Mouse (Mus musculus) spleen, postnatal 10 days (tissue): ENCODE results near the gene Hmox2.
"Not testable (repeated sequence)": the region's sequence is repeated elsewhere in the genome, so short reads cannot be mapped to it uniquely, and the experiment has no call there.

Experiments
- DNase-seq, 2 experiments: peaks; one replicate each; pipeline ENCODE4 v3.0.0; 2021 to 2022; ENCODE audit warnings: low spot score in 2 of 2

The Hmox2 gene

GRCm38 (mm10) chr16:4725780-4726527 is at the start of gene Hmox2:
Gene Hmox2 (plus strand): TSS chr16:4726361.
- peak; percentile 98 to 99 for DNase-seq

GRCm38 (mm10) chr16:4676836-4677235 is 49.3 kb upstream of the Hmox2 start:
- no peak for DNase-seq

DNA sequence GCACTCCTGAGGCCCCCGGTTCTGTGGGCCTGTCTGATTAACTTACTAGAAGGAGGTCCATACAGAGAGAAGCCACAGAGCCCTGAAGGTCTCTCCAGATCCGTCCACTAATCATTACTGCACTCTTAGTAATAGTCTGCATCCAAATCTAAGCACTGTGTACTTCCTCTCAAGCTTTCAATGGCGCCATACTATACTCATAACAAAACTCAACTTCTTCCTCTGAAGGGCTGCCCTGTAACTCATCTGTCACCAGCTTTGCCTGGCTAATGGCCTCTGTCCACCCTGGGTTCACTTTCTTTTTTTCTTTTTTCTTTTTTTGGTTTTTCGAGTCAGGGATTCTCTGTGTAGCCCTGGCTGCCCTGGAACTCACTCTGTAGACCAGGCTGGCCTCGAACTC is 48.1 kb upstream of the Hmox2 start:
- DNase-seq = no peak

- peak; percentile 81 to 95 for DNase-seq
Observed at GRCm38 (mm10) chr16:4679121-4680018, 46.8 kb upstream of the Hmox2 start, which contains the start of gene Coro7. Gene Coro7 (minus strand): TSS chr16:4679777.

- not testable (repeated sequence) for DNase-seq
Observed at GRCm38 (mm10) chr16:4680922-4681455, 45.2 kb upstream of the Hmox2 start.

- DNase-seq = no peak
Observed at GRCm38 (mm10) chr16:4682628-4683179, 43.5 kb upstream of the Hmox2 start.

DNA sequence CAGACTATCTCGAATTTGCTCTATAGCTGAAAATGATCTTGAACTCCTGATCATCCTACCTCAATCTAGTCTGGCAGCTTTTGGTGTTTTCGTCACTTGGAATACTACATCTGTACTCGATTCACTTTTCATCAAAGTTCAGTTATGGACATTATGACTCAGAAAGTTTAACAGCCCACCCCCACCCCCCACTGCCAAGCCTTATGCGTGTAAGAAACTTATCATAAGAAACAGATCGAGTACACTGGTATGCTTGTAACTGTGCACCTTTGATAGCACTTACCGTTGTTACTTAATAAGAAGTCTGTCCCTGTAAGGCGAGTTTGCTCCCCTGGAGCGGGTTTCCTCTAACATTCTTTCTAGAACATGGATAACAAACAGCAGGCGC is 43.0 kb upstream of the Hmox2 start:
- no peak for DNase-seq

- DNase-seq = peak; percentile 97 to 99
Observed at GRCm38 (mm10) chr16:4683581-4684456, 42.3 kb upstream of the Hmox2 start.

DNA sequence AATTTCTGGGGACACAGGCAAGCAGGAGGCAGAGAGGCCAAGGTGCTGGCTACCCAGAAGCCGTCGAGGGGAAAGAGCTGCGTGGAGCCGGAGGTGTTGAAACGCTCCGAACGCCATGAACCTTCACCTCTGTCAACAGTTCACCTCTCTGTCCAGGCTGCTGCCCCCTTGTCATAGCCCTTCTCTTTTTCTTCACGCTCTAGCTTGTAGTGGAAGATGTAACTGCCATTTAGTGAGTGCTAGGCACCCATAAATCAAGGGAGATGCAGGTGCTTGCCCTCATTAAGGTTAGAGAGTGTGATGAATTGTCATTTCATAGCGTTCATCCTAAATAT is 41.7 kb upstream of the Hmox2 start:
- DNase-seq = no peak

DNA sequence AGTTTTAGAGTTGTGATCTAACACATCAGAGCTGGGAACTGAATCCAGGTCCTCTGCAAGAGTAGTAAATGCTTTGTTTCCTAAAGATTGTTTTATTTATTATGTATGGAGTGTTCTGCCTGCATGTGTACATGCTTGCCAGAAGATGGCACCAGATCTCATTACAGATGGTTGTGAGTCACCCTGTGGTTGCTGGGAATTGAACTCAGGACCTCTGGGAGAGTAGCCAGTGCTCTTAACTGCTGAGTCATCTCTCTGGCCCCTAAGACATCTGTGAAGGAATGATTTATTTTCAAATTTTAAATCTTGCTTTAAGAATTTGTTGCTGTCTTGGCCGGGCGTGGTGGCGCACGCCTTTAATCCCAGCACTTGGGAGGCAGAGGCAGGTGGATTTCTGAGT is 36.8 kb upstream of the Hmox2 start:
- DNase-seq = not testable (repeated sequence)

GRCm38 (mm10) chr16:4701211-4701610 is 24.9 kb upstream of the Hmox2 start:
- no peak for DNase-seq

DNA sequence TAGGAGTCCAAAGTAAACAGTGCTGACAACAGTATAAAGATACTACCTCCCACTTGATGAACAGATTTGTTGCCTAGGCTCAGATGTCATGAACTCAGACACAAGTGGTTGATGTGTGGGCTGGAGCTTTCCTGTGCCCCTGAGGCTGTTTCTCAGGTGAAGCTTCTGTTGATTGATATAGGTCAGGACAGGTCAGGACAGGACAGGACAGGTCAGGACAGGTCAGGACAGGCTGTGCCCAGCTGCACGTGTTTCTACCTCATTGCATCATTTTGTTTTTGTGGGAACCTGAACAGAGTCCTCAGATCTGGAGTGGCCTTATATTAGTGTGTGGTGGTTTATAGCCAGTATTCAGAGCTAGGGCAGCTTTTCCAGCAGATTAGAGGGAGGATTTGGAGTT is 23.5 kb upstream of the Hmox2 start:
- DNase-seq = no peak

GRCm38 (mm10) chr16:4705541-4705940 is 20.6 kb upstream of the Hmox2 start:
- no peak for DNase-seq

GRCm38 (mm10) chr16:4711173-4711572 is 15.0 kb upstream of the Hmox2 start:
- no peak for DNase-seq

DNA sequence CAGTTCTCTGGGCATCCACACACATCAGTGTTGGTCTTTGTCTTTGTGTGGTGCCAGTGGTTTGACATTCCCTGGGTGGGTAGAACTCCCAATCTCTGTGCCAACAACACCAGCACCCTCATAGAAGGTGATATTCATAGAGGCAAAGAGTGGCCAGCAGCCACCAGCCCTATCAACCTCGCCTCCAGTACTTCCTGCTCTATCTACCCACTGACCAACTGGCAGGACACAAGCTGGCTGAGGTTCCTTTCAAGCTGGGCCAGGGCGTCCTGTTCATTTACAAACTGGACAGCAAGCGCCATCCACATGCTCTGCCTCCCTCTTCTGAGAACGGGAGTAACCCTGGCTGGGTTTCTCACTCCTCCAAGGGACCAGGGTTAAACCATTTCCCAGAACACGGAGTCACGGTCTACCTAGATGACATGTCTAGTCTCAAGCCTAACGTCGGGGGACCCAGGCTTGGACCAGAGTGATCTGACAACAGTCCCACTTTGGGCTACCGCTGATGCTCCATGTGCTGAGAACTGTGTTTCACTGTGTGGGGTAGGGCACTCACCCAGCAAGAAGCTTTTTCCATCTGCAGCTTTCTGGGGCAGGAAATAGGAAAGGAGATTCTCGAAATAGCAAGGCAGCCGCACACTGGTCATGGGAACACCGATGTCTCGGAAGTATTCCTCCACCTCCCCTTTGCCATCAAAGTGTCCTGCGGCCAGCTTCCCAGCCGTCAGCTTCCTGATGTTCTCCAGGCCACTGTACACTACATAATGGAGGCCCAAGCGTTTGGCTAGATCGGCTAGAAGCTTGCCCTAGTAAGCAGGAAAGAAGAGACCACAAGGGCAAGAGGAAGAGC is 12.1 kb upstream of the Hmox2 start:
- DNase-seq = no peak

DNA sequence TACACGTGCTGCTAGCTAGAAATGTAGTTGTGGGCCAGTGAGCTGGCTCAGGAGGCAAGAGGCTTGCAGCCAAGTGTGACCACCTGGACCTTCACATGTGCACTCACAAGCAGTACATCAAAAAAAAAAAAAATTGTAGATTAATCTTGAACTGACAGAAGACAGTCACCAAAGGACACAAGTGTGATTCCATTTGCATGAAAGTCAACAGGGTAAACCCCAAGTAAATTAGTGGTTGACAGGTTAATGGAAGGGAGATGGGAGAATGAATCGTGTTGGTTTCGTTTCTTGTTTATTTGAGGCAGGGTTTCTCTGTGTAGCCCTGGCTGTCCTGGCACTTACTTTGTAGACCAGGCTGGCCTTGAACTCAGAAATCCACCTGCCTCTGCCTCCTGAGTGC is 8.3 kb upstream of the Hmox2 start:
- no peak for DNase-seq

- peak; percentile 76 to 79 for DNase-seq
Observed at GRCm38 (mm10) chr16:4718753-4719518, 7.2 kb upstream of the Hmox2 start, which contains the start of gene Nmral1. Gene Nmral1 (minus strand): TSS chr16:4719356.

- DNase-seq = peak in 1 of 2 experiments; percentile 17
Observed at GRCm38 (mm10) chr16:4722128-4722914, 3.8 kb upstream of the Hmox2 start.

GRCm38 (mm10) chr16:4722915-4723209 is 3.3 kb upstream of the Hmox2 start:
- DNase-seq = no peak
